Mouse (Mus musculus): ENCODE measurements around the gene Ctnna2.

DNA sequence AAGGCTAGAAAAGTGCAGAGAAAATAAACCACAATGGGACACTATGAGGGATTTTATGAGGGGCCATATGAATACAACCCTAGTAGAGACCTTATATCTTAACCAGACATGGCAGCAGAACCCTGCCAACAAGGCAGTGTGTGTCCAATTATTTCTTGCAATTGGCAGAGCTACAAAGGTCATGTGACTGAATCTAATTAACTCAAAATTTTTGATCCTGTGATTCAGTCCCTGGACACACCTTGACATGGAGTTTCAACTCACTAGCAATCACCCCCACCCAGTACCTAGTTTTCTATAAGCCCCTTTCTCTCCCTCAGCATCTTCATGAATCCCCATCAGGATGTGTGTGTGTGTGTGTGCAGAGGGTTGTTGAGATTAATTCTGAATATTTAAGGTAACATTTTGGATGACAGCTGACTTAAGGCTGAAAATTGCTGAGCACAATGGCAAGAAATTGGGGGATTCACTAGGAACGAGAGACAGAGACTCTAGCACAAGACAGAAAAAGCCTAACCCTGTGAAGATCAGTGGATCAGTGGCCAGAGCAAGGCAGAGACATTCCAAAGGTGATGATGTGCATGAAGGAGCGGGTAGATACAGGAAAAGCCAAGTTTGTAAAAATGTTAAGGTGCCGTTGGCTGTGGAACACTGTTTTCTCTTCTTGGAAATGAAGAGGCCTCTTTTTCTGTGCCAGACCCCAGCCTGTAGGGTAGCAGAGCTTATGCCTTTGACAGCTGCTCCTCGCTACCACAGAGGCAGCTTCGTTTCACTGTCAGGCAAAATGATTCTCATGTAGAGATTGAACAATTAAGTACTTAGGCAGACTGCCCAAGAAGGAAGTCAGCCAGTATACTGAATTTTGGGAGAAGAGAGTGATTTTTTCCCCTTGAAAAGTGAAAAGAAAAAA lies 255.2 kb downstream of the Ctnna2 start:
- TF ChIP-seq GATA1 (IDR thresholded peaks at IDR 0.05; ENCODE audit: low read length) (no peak), TAL1 (IDR thresholded peaks at IDR 0.05; ENCODE audit: low read length) (no peak)

All from erythroblast, embryonic 14.5 days (primary cell).